Mouse (Mus musculus) testis, adult 2 months (tissue): ENCODE results near the gene Ttc39b.

Experiments used
- CTCF ChIP-seq: fragments of 200-500 bp; IDR thresholded peaks from 2 replicates; pipeline ENCODE4 v1.5.1; 2012; ENCODE audit warnings: low read depth, mild to moderate bottlenecking, inconsistent platforms, low read length, moderate library complexity; ENCODE audit not compliant: control insufficient read depth, insufficient read depth, insufficient replicate concordance
- POLR2A ChIP-seq: fragments of 200-500 bp; IDR thresholded peaks from 2 replicates; pipeline ENCODE4 v1.6.1; 2012; ENCODE audit warnings: low read depth, mild to moderate bottlenecking, inconsistent platforms, low read length, moderate library complexity; ENCODE audit not compliant: control insufficient read depth

GRCm38 (mm10) chr4:83279236-83279635 lies 44.8 kb downstream of the Ttc39b start:
- TF ChIP-seq POLR2A (no peak), CTCF (no peak)
